Mouse (Mus musculus): ENCODE results near the gene Ikzf3. TPM values are rescaled to one million over a fixed set of nuclear protein-coding genes. Genes with fewer than 3 reads are reported as not detected.

Ikzf3 gene
- total RNA-seq, 2 experiments from 2014 or later: 1.9 to 3.1 TPM

DNA sequence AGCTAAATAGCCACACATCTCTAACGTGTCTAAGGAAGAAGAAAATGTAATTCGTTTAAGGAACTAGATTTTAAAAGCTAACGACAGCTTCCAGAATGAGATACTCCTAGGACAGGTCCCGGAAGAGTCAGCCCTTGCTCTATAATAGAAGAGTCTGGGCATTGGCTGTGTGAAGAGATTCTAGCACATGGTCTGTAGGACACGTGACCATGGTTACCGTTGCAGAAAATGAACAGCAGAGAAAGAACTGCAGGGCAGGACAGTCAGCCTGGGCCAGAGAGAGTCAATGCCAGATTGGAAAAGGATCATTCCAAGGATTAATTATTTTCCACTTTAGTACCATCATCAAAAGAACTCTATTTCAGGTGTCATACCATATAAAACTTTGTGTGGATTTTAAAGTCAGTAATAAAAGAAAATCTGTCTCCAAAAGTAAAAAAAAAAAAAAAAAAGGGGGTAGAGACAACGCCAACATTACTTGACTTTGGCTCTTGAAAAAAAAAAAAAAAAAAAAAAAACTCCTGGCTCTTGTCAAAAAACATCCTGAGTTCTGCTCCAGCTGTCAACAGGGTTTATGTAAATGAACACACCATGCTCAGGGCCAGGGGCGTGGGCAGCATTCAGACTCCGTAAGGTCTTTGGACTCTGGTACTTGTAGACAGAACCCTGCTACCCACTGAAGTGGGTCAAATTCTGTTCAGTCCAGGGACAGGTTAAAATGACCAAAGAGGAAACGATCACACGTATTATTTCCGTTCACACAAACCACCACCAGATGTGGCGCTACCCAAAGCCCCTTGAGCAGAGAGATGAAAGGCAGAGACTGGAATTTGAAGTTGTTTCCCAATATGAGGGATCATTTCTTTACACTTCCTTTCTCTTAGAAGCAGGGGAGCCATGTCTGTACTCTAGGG lies 66.5 kb downstream of the Ikzf3 start:
- ATAC-seq (replicated peaks; ENCODE audit: low FRiP score, low TSS enrichment, poor library complexity, severe bottlenecking): no peak

DNA sequence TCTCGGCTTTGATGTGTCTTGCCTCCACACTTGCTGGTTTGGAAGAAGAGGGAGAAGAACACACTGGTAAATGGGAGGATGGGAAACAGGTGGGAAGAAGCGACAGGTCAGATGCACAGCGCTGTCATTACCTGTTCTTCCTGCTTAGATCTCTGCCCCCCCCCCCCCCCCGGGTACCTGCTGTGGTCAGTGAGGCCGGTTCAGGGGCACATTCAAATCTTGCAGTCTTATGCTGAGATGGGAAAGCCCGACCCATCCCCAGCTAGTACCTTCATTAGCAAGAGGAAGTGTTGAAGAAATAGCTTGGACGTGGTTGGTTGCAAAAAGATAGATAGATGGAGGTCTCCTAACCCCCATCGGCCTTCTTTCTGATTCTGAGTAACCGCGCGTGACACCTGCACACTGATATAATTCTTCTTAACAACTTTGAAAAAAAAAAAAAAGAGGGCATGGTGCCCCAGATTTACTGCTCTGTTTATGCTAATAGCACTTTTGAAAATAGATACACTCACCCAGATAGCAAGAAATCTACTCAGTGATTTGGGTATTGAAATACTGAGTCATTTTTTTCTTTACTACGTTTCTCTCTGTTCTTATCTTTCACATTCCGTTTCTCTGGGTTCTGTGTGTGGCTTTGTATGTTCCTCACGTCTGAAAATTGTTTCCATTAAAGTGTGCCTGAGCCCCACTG lies 68.7 kb downstream of the Ikzf3 start:
- no peak for ATAC-seq (replicated peaks; ENCODE audit: low FRiP score, low TSS enrichment, poor library complexity, severe bottlenecking)

DNA sequence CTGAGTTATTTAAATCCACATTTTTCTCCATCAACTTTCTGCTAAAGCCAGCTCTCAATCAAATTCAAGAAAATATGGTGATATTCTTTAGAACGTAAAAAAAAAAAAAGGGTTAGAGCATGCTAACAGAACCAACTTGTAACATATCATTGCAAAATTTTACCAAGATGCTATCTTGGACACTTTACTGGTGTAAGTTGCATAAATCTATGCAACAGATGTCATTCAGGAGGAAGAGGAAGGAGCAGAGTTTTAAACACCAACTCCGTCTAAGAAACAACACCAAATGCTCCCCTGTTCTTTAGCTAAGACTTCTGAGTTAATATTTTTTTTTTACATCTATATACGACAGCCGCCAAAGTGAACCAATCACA lies 69.4 kb downstream of the Ikzf3 start:
- no peak for ATAC-seq (replicated peaks; ENCODE audit: low FRiP score, low TSS enrichment, poor library complexity, severe bottlenecking)

DNA sequence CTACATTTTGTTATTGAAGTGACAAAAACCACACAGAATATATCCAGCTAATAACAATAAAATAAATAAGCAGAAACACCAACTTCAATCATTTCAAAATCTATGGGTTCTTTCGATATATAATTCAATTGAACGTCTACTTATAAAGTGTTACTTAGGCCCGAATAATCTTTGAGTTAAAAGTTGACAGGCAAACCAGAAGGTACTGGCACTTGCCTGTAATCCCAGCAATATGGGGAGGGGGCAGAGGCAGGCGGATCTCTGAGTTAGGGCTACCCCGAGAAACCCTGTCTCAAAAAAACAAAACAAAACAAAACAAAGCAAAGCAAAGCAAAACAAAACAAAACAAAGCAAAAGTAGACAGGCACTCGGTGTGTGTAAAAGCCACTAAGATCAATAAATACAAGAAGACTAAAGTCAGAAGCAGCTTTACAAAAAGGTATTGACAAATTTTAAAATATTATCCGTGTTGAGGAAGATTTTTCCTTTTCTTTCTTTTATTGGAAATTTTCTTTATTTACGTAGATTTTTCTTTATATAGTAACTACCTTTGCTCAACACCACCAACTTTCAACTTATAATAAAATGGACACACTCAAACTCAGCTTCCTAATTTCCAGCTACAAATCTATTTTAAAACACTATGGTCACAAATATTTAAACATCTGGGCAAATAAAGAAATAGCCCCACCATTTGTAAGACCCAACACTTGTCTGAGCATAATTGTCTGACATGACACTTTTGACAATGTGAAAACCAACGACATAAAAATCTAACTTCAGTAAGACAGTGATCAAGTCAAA lies 70.0 kb downstream of the Ikzf3 start:
- no peak for ATAC-seq (replicated peaks; ENCODE audit: low FRiP score, low TSS enrichment, poor library complexity, severe bottlenecking)

DNA sequence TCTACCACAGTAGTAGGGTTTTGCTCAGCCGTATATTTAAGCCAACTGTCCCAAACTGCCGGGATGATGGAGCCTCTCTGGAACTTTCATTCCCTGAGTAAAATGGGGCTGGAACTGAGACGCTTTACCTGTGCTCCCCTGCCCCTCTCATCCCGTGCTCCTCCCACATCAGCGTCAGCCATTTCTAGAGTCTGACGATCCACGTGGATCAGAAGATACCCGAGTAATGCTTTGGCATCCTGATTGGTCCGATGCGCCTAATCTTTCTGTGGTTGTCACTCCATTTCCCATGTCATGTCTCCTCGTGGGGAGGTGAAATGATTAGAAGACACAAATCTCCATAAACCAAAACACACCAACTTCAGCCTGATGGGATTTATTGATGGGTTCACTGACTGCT lies 70.9 kb downstream of the Ikzf3 start:
- no peak for ATAC-seq (replicated peaks; ENCODE audit: low FRiP score, low TSS enrichment, poor library complexity, severe bottlenecking)

DNA sequence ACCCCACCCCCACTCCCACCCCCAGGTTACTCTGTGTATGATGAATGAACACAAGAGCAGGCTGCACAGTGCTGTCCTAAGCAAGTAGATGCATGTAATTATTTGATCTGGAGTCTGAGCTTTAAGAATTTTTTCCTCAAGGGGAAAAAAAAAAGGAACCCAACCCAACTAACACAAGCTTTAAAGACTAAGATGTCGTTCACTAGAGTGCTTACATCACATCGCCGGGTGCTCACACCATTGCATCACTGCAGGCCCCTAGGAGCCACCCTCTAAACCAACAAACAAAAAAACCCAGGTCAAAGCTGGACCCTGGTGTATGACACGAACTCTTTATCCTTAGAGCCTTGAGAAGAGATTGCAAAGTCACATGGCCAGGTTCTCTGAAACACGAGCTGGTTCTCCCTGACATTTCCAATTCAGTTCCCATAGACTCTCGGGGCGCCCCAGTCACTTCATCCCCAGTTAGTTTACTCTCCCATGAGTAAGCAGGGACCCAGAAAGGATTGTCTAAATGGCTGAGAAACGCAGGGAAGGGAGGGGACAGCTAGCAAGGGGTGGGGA lies 71.8 kb downstream of the Ikzf3 start:
- no peak for ATAC-seq (replicated peaks; ENCODE audit: low FRiP score, low TSS enrichment, poor library complexity, severe bottlenecking)

DNA sequence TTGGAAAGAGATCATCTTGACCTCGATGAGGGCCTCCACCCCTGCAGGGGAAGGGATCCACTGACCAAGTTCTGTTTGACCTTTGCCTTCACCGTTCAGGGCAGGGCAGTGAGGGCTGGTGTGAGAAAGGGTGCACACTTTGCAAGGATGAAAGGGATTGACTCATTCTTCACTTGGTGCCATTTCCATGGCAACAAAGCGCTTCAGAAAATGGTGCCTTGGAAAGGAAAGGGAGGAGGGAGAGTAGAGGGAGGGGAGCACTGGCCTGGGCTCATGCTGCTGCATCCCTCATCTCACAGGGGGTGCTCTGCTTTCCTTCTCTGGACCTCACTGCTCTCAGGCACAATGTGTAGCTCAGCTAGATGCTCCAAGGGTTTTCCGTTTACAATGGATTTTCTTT lies 73.1 kb downstream of the Ikzf3 start:
- no peak for ATAC-seq (replicated peaks; ENCODE audit: low FRiP score, low TSS enrichment, poor library complexity, severe bottlenecking)

DNA sequence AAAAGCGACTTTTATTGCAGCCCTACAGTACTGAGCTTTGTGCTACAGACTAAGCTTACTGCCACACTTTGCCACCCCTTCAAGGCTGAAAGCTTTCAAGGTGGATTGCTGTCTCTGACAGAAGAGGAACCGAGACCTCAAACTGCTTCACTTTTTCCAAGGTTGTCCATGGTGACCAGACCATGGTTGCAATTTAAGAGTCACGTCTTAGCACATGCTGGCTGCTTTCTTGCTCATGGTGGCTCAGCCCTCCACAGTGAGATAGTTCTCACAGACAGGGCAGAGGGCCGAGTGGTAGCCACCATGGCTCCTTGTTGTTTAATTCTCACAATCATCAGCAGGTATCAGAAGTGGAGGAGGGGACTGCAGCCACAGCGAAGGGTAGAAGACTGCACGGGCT lies 75.0 kb downstream of the Ikzf3 start:
- ATAC-seq (replicated peaks; ENCODE audit: low FRiP score, low TSS enrichment, poor library complexity, severe bottlenecking): no peak

DNA sequence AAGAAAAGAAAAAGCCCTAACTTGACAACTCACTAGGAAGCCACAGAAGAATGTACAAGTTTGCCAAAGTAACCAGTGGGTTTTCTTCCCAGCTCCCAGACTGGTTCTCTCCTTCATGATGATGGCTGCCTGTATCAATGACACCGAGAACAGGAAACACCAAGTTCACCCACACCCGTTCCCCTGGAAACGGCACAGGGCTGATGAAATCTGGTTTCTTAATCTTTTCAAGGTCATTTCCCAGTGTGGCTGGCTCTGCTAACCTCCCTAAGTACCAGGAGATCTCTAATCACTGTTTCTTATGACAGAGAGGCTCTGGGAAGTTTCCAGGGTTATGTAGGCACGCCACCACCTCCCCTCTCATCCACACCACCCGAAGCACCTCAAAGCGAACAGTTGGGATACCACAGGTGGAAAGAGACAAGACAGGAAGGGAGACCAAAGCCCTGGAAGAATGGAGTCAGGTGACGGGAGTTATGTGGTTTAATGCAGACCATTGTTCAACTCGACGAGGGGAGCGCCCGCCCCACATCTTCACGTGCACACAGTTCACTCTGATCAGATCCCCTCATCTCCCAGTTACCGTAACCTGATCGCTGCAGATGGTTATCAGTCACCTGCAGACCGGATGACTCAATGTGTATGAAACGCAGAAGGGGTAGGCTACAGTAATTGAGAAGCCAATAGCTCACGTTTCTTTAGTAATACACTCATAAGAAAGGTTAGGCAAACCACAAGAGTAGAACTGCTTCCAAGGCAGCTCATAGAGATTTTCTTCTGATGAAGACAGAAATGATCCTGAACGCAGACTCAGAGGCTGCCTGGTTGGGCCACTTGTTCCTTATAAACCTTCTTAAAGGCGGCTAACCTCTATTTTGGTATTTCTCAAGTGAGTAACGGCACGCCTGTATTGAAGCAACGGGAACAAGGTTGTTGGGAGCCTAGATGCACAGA lies 75.8 kb downstream of the Ikzf3 start:
- ATAC-seq (replicated peaks; ENCODE audit: low FRiP score, low TSS enrichment, poor library complexity, severe bottlenecking): no peak

DNA sequence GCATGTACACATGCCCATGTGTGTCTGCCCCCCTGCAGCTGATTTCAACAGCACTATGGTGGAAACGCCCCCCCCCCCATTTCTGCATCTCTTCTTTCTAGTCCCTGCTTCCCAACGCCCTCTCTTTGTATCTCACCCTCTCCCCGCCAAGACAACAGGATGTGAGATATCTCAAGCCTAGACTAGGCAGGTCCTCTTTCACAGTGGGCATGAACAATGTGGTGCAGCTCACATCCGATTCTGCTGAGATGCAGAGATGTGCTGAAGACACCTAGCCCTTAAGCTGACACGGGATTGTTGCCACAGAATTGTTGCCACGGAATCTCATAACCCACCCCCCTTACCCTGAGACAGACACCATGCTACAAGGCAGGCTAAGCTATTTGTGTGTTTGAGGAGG lies 81.3 kb downstream of the Ikzf3 start:
- no peak for ATAC-seq (replicated peaks; ENCODE audit: low FRiP score, low TSS enrichment, poor library complexity, severe bottlenecking)

DNA sequence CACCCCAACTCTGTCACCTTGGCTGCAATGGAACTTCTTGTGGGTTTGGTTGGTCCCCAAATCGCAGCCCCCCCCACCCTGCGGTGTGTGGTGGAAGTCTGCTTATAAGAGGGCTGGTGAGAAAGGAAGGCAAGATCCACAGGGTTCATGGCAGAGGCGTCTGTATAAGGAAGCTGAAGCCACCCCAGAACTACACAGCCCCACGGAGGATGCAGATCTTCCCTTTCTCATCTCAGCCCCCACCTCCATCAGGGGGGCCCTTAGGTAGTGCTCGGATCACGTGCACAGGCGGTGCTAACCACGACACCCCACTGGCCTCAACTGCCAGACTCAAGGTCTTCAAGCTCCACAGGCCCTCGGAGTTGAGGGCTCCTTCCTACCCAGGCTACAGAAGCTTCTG lies 81.9 kb downstream of the Ikzf3 start:
- ATAC-seq (replicated peaks; ENCODE audit: low FRiP score, low TSS enrichment, poor library complexity, severe bottlenecking): no peak

DNA sequence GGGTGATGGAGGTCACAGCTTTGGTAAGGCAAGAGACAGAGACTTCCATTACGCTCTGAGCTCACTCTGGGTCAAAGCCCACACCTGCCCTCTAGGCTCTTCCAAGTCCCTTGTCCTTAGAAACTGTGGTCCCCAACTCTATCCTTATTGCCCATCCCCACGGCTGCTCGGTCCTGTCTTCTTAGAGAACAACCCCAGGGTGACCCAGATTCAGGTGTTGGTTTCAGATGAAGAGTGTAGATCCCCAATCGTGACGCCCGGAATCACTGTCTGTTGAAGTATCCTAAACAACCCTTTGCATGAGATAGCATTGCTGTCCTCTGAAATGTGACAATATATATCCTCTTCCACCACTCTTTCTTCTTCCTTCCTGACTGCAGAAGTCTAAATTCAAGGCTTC lies 83.6 kb downstream of the Ikzf3 start:
- no peak for ATAC-seq (replicated peaks; ENCODE audit: low FRiP score, low TSS enrichment, poor library complexity, severe bottlenecking)

DNA sequence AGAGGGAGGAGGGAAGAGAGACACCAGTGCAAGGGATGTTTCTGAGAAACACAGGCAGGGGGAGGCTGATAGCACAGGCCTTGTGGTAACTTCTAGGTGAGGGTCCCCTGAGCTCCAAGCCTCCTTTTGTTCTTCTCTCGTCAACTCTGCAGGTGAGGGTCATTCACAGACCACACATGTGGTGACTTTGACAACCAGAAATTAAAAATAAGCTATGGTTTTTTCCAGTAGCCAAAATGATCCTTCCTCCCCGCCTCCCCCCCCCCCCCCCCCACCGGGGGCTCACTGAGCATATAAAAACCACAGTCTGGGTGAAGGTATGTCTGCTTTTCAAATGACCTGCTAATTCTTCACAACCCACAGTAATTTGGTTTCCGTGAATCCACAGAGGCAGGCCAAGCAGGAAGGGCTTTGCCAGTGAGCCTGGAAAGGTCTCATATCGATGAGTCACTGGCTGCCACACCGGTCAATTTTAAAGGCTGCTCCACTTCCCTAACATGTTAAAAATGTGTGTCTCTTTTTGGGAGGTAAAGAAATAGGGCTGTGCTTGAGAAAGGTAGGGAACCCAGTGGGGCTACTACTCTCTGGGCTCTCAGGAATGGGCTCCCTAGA lies 84.6 kb downstream of the Ikzf3 start:
- no peak for ATAC-seq (replicated peaks; ENCODE audit: low FRiP score, low TSS enrichment, poor library complexity, severe bottlenecking)

DNA sequence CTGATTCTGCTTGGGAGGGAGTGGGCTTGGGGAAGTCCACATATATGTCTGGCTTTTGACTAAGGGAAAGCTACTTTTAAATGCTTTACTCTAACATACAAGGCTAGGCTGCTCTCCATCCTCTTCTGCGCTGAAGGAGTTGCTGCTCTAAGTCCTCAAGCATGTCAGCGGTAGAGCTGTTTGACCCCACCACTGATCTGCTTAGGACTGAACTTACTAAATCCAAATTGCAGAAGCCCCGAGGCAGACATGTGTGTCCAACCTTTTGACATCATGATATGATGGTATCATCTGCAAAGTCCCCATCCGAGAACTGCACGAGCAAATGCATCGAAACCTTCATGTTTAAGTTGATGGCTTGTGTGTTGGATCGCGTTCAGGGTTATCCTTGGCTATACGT lies 86.0 kb downstream of the Ikzf3 start:
- no peak for ATAC-seq (replicated peaks; ENCODE audit: low FRiP score, low TSS enrichment, poor library complexity, severe bottlenecking)

DNA sequence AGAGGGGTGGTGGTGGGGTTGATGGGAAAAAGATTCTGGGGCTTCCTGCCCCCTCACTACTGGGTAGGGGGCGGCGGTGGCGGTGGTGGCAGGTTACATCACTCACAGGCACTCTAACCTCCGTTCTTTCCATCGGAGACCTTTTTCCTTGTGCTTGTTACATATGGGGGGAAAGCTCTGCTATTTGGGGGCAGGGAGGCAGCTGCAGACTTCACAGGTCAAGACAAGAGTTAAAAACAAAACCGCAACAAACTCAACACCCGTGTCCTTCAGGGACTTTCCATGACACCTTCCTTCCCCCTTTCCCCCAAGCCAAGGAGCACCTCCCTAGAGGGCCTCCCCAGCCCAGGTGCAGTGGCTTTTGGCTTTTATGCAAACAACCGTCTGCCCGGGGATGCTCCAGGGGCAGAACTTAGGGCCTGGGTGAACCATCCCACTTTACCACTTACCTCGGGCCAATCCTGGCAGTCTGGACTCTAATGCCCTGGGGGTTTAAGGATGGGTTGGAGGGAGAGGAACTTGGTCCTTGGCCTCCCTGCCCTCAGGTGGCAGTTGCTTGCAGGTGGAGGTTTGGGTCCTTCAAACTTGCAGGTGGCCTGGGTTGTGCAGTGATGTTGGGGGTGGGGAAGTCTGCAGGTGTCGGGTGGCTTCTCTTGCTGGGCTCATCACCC lies 86.6 kb downstream of the Ikzf3 start:
- ATAC-seq (replicated peaks; ENCODE audit: low FRiP score, low TSS enrichment, poor library complexity, severe bottlenecking): no peak

DNA sequence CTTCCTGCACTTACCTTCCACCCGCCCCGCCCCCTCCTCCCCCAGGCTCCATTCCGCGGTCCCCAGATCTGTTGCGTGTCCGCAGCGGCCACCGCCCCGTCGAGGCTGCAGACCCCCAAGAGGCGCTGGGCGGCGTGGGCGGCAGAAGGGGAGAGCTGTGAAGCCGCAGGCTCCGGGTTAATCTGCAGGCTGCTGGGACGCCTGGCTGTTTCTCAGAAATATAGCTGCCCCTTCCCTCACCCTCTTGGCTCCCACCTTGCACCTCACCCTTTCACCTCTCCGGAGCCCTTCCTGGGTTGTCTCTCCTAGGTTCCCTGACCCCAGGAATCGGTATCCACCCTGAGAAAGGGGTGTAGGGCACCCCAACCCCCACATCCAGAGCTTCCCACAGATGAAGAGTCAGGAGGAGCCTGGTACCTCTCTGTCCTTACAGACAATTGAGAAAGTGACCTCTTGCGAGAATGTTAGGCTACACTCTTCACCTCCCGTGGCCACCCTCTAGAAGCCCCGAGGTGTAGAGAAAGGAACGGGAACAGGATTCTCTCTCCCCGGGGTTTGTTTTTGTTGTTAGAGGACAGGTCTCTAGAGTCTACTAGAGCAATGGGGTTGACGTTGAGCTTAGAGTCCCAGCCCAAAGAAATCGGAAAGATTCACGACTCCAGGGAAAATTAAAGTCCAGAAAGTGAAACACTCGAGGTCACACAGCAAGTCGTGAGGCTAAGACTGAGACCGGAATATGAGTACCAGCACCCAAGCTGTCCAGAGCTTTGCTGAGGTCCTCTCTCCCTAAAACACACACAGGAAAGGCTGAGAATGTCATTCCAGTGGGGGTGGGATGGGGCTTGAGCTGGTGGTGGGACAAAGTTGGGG lies 87.5 kb downstream of the Ikzf3 start:
- no peak for ATAC-seq (replicated peaks; ENCODE audit: low FRiP score, low TSS enrichment, poor library complexity, severe bottlenecking)
